Mouse (Mus musculus): ENCODE data around the gene Efs.
"Not testable (repeated sequence)": the region's sequence is repeated elsewhere in the genome, so short reads cannot be mapped to it uniquely, and the experiment has no call there.

Efs gene

DNA sequence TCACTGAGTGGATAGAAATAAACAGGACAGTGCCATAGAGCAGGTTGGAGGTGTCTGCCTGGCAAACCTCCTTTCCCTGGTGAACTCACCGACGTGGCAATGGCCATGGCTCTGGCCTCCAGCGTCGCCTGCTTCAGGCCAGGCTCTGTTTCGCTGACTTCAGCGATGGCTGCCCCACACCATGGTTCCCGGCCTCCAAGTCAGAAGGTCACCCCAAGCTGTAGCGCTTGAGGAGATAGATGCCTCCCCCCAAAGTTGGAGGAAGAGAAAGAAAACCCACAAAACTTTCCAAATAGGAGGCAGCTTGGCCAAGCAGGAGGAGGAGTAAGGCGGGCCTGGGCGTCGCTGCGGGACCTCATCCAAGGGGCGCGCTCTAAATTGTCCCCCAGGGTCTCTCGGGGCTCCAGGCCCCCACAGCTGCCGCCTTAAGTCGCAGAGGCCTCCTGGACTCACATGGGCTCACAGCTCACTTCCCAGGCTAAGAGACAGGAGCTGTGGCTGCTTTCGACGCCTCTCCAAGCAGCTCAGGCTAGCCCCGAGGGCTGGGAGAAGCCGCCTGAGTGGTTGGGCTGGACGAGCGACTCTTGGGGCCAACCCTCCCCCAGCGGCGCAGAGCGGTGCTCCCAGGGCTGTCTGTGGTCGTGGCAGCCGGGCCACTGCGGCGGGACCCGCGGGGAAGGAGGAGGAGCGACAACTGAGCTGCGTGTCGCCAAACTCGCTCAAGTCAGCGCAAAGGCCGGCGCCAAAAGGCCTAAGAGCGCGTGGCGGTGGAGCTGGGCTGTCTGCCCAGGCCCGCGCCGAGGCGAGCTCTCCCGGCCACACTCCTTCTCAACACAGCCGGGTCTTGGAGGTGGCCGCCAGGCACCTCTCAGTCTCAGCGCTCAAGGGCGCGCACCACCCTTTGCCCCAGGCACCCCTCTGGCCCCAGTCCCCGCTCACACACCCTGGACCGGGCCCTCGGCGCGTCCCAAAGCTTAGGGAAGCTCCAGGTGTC, at the start of gene Efs:
Efs (minus strand) TSS at position 778 of the 994 bp plus-strand sequence.
- no peak for DNase-seq

DNA sequence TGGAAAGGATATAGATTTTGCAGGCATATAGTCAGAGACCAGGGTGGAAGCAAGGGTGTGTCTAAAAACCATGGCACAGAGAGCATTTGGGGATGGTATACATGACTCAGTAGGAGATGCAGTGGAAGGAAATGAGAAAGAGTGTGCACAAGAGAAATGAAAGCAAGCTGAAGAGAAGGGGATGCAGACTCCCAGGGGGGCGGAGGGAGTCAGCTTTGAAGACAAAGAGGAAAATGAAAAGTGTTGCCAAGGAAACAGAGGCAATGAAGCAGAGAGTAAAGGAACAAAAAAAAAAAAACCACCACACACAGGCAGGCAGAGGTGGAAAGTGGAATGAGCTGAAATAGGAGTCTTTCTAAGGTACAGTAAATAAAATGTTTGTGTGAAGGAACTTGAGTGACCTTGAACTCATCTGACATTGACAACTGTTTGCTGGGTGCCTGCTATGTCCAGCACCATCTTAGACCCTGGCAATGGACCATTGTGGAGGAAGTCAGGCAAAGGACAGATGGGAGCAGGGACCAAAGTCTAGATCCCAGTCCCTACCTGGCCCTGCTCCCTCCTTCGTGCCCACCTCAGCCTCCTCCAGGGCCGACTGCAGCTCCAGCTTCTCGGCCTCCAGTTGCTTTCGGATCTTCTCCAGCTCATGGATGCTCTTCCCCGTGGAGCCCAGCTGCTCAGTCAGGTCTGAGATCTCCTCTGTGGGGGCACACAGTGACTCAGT, 48.3 kb upstream of the Efs start:
- DNase-seq = no peak

DNA sequence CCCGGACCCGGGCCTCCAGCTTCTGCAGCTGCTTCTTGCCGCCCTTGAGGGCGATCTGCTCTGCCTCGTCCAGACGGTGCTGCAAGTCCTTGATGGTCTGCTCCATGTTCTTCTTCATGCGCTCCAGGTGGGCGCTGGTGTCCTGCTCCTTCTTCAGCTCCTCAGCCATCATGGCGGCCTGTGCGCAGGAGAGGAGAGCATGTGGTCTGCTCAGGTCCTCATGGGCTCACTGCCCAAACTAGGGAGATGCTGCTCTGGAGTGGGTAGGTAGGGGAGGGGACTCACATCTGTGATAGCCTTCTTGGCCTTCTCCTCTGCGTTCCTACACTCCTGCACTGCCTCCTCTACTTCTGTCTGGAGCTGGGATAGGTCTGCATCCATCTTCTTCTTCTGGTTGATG, 46.9 kb upstream of the Efs start:
- DNase-seq = not testable (repeated sequence)

DNA sequence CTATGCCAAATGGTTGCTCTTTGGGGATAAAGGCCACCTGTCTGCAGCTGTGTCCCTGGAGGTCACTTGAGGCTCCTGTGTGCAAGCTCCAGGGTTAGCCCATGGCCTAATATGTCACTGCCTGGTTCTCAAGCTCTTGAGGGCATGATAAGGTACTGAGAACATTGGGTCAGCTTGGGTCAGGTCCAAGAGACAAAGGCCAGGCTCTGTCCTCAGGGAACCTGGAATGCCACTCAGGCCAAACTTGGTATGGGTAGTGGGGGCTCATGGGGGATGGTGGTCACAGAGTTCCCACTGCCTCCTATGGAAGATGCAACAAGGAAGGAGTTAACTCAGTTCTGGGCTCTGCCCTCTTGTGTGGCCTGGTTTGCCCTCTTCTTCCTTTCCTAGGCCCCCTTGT, 42.4 kb upstream of the Efs start:
- DNase-seq = no peak

DNA sequence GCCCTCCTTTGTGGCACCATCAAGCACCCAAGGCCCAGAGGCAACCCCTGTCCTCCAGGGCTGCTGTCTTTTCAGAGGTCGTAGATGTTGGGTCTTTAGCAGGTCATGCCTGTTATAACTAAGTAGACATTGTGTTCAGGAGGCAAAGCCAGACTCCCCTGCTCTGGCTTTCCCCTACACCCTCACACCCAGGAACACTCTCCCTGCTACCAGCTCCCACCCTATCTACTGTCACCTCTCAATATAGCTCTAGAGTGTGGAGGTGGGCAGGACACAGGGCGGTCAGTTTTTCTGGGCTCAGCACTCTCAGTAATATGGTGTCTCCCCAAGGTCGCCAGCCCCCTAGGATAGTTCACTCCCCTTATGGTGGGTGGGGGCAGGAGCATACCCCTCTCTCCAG, 41.9 kb upstream of the Efs start:
- no peak for DNase-seq

DNA sequence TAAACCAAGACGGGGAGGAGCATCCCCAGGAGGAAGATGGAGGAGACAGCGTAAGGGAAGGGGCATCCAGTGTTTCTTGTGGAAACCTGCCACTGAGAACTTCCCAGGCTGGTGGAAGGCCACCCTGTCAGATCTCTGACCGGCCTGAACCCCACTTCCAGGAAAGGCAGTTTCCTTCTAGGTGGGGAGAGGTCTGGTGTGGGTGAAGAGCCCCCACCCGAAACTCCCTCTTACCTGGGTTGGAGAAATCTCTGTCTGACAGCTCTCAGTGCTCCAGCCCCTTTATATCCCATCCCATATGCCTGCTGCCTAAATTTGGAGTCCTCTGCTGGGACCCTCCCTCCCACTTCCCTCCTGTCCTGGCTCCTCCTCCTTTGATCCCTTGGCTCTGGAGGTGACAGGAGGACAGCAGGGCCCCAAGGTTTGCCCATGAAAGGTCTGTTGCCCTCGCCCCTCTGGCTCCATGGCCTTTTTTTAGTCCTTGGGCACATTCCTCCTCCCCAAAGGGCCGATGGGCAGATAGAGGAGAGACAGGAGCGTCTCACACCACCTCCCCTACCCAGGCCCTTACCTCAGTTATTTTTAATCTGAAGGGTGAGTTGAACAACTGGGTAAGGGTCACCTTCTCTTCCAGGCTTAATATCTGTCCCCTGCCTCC, 40.5 kb upstream of the Efs start, which contains the start of gene Myh6:
Myh6 (minus strand) TSS at position 608 of the 658 bp plus-strand sequence.
- DNase-seq = no peak

DNA sequence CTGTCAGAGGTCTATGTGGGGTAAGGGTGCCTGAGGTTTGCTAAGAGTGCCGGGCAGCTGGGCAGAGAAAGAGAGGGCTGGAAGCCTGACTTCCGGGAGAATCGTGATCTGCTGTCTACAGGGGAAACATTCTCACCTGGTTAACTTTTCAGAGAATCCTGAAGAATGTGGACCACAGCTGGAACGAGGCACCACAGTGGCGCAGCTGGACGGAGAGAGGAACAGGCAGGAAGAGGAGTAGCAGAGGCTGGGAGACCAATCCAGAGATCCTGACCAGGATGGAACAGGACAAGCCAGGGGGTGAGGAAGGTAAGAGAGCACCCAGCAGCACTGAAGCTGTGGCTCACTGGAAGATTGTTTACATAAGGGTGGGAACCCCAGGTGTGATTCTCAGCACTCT, 39.7 kb upstream of the Efs start:
- DNase-seq = no peak

DNA sequence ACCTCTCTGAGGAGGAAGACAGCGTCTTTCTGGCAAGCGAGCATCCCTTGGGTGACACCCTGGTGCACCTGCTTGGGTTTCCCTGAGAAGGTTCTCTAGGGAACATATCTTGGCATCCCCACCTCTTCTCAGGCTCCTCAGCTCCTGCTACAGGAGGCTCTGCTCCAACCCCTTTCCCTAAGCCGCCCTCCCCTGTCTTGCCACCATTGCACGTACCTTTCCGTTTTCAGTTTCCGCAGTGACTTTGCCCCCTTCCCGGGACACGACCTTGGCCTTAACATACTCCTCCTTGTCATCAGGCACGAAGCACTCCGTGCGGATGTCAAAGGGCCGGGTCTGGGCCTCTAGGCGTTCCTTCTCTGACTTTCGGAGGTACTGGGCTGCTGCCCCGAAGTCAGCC, 39.1 kb upstream of the Efs start:
- DNase-seq = no peak

DNA sequence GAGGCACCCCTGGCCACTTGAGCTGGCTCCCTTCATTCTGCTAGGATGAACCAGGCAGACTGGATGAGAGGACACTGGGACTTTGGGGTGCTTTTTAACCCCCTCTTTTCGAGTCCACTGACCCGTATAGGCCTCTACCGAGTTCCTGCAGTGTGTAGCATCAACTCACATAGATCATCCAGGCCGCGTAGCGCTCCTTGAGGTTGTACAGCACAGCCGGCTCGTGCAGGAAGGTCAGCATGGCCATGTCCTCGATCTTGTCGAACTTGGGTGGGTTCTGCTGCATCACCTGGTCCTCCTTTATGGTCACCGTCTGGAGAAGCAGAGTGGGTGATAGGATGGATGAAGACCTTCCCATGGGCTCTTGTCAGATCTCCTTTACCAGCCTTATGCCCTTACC, 37.8 kb upstream of the Efs start:
- DNase-seq = no peak

DNA sequence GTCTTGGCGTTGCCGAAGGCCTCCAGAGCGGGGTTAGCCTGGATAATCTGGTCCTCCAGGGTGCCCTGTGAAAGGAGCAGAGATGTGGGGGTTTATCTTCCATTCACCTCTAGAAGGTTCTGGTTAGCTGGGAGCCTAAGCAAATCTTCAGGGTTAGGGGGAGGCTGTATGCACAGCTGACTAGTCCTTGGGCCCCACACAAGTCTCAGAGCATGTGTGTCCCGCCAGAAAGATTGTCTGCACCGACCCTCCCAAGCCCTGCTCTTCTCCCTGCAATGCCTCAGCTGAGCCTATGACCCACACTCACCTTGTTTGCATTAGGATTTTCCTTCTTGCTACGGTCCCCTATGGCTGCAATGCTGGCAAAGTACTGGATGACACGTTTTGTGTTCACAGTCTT, 36.8 kb upstream of the Efs start:
- no peak for DNase-seq

DNA sequence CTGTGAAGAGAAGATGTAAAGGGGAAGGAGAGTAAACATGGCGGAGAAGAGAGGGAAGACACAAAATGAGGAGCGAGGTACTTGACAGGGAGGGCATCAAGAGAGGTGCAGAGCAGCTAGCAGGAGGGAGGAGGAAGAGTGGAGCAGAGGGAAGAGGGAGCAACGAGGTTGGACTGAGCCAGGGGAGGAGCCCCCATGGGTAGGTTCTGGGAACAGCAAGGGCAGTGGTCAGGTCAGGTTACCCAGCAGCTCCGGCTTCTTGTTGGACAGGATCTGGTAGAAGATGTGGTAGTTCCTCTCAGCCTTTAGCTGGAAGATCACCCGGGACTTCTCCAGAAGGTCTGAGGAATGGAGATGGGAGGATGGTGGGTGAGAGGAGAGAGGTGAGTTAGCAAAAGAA, 35.6 kb upstream of the Efs start:
- no peak for DNase-seq

DNA sequence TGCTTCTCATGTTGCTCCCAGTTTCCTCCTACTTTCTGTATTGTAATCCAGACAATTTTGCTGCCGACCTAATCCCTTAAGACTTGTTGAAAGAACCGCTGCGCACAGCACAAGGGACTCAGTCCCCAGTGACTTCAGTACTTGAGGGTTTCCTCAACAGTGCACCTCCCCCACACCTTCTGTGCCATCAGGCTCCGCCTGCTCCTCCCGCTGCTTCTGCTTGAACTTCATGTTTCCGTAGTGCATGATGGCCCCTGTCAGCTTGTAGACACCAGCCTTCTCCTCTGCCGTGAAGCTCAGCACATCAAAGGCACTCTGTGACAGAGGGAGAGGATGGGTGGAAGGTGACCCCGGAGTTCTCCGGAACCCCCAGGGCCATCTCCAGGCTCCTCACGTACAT, 34.8 kb upstream of the Efs start:
- peak; percentile 44 for DNase-seq

DNA sequence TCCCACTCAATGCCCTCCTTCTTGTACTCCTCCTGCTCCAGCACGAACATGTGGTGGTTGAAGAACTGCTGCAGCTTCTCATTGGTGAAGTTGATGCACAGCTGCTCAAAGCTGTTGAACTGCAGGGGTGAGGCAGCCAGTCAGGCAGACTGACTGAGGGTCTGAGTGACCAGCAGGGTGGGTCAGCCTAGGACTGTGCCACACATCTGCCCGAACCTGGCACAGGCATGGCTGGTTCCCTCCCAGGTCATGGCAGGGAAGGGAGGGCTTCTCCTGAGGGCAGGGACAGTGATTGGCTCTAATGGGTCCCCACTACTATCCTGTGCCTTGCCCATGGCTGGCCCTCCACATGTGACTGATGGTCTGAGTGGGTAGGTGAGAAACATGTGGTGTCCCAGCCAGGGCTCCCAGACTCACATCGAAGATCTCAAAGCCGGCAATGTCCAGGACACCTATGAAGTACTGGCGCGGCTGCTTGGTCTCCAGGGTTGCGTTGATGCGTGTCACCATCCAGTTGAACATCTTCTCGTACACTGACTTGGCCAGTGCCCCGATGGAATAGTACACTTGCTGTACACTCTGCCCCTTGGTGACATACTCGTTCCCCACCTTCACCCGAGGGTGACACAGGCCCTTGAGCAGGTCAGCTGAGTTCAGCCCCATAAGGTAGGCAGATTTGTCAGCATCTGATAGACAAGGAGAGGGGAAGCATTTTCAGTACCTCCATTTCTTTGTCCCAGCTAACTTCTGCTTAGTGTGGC, 34.1 kb upstream of the Efs start:
- DNase-seq = not testable (repeated sequence)

DNA sequence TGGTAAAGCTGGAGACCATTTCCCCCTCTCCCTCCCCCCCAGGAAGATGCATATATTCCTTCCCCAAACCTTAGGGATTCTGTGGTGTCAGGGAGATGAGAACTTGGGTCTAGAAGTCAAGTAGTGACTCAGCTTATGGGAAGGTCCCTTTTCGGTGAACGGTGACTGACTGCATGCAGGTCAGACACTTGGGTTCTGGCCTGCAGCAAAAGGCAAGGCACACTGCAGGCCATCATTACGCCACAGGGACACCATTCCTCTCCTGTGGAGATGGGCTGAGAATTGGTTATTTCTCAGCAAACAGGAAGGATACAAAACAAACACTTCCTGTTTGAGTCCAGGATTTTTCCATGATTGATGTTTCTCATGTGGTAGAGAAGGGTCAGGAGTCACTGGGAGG, 33.3 kb upstream of the Efs start:
- no peak for DNase-seq

DNA sequence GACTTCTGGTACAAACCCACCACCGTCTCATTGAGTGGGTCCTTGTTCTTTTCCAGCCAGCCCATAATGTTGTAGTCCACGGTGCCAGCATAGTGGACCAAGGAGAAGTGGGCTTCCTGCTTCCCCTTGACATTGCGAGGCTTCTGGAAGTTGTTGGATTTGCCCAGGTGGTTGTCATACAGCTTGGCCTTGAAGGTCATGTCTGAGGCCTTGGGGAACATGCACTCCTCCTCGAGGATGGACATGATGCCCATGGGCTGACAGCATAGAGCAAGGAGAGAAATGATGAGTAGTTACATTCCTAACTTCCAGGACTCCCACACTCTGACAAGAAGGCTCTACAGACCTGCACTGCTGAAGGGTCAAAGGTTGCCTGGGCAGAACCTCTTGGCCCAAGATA, 32.6 kb upstream of the Efs start:
- DNase-seq = no peak

DNA sequence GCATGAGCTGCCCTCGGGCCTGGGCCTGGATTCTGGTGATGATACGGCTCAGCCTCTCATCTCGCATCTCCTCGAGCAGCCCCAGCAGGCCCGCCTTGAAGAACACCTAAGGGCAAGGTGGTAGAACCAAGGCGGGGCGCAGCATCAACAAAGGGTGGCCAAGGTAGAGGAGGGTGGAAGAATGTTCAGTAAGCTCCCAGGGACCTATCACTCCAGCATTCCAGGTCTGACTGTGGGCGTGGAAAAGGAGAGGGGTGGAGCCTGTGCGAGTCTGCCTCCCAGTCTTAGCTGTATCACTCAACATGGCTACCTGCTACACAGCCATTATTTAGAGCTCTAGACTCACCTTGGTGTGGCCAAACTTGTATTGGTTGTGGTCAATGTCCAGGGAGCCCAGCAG, 30.6 kb upstream of the Efs start:
- no peak for DNase-seq

DNA sequence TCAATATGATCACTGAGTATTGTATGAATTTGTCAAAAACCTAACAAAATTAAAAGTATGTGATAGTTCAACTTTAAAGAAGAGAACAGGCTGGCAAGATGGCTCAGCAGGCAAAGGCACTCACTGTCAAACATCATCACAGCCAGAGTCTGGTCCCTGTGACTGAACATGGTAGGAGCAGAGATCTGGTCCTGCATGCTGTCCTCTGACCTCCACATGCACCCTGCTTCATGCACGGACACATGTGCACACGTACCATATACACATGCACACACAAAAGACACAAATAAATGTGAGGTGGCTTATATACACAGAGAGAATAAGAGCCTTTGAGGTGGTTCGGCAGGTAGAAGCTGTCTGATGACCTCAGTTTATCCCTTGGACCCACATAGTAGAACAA, 29.6 kb upstream of the Efs start:
- no peak for DNase-seq

DNA sequence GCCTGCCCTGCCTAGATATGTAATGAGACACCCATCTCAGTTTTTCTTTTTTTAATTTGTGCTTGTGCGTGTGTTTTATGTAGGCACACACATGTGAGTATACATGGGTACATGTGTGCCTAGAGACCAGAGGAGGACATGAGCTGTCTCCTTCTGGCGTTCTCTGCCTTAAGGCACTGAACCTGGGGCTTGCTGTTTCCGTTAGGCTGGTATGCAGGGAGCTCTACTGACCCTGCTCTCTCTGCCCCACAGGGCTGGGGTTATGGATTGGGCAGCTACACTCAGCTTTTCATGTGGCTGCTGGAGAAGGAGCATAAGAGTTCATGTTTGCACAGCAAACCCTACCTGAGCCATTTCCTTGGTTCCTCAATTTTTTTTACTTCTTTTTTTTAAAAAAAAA, 28.5 kb upstream of the Efs start:
- DNase-seq = no peak

DNA sequence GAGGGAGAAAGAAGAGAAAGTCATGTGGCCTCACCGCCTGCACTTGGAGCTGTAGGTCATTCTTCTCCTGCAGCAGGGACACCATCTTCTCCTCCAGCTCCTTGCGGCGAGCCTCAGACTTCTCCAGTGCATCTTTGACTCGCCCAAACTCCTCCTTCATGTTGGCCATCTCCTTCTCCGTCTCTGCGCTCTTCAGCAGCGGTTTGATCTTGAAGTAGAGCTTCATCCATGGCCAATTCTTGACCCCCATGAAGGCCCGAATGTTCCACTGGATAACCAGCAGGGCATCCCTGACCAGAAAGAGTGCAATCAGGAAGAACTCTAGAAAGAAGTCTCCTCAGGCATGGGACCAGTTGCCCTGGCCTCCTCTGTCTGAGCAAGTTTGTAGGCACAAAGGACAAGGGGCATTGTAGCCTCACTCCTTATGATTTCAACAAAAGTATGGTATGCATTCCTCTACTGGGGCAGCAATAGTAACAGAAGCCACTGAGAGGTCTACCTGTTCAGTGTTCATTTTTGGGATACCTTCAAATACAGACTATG, 27.8 kb upstream of the Efs start:
- DNase-seq = no peak

DNA sequence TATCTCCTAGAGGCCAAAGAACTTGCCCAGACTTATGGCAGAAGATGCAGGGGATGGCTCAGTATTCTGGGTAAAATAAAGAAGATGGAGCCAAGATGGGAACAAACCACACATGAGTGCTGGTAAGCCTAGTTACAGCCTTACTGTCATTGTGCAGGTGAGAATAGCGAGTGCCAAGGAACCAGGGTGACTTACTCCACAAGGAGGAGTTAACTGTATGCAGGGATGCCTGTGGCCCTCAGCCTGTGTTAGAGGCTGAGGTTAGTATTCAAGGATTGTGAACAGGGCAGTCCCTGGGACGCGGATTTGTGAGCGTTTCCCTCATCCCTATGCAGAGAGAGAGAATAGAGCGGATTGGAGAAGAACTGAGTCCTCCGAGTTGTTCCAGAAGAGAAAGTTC, 25.7 kb upstream of the Efs start:
- no peak for DNase-seq

DNA sequence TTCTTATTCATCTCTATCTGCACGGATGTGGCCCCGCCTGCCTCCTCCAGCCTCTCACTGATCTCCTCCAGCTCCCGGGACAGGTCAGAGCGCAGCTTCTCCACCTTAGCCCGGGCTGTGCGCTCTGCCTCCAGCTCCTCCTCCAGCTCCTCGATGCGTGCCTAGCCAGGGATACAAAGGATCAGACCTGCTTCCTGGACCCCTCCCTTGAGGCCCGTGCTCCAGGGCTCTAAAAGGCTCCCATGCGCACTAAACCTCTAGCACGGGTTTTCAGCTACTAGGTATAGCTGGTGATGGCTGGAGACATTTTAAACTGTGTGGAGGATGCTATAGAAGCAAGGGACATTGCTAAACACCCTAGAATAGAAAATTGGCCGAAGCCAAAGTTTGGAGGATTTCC, 24.6 kb upstream of the Efs start:
- no peak for DNase-seq

DNA sequence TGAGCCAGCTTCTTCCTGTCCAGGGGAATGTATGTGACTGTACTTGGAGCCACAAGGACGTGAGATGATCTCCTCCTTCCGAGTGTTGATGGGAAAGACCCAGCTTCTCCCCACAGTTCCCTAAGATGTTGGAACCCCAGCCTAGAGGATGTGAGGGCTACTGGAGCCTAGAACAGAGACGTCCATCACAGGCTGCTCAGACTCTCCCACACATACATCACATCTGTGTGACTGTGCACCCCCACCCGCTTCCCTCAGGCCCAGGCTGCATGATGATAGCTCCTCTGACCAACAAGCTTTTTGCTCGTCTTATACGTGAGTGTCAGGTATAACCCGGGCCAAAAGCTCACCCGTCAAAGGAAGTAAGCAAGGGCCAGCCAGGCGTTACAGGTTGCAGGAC, 22.9 kb upstream of the Efs start:
- no peak for DNase-seq

DNA sequence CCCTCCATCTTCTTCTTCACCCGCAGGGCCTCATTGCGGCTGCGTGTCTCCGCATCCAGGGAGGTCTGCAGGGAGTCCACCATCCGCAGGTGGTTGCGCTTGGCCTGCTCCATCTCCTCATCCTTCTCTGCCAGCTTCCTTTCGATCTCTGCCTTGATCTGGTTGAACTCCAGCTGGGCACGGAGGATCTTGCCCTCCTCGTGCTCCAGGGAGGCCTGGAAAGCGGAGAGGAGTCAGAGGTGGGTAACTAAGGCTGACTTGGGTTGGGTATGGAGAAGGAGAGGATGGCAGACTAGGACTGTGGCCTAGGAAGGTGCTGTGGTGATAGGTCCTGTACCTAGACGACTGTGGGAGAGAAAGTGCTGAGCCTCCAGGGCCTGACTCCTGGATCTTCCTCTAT, 21.1 kb upstream of the Efs start:
- not testable (repeated sequence) for DNase-seq

Data from thymus, postnatal 4 days (tissue).